Mouse (Mus musculus): ENCODE measurements around the gene Tlr5. TPM values are rescaled to one million over a fixed set of nuclear protein-coding genes. Genes with fewer than 3 reads are reported as not detected.

The Tlr5 gene
- total and polyA plus RNA-seq, 3 experiments = not detected

GRCm38 (mm10) chr1:182918718-182919346, 35.8 kb upstream of the Tlr5 start:
- no peak overlapping the region for H3K27ac ChIP-seq (ENCODE audit: insufficient read depth, low read depth)
- TF ChIP-seq CHD1 (IDR thresholded peaks at IDR 0.05; ENCODE audit: low read depth, low read length) = no peak
- TF ChIP-seq BHLHE40 (IDR thresholded peaks at IDR 0.05; ENCODE audit: low read depth, low read length) = no peak
- no peak for TF ChIP-seq NRF1 (IDR thresholded peaks at IDR 0.05; ENCODE audit: low read depth, low read length)
- TF ChIP-seq JUND (conservative IDR thresholded peaks at IDR 0.05; ENCODE audit: low read depth, low read length) = no peak
- TF ChIP-seq NELFE (IDR thresholded peaks at IDR 0.05; ENCODE audit: low read depth, low read length) = no peak
- no peak for TF ChIP-seq MAZ (IDR thresholded peaks at IDR 0.05; ENCODE audit: low read depth, low read length)
- TF ChIP-seq MAFK (IDR thresholded peaks at IDR 0.05; ENCODE audit: insufficient replicate concordance, low read length) = no peak
- H3K9ac ChIP-seq (ENCODE audit: insufficient read depth, low read depth) = no peak overlapping the region
- in situ Hi-C loops (cut with MboI; ENCODE audit: low pct_ligation_motif_present, low pct_unique_long_range_greater_than_20kb, low sequenced_read_pairs) (no loop called here), dilution Hi-C loops (cut with MboI; ENCODE audit: extremely low pct_ligation_motif_present, extremely low pct_unique_long_range_greater_than_20kb, low sequenced_read_pairs) (no loop called here)
- no peaks in the 10 kb centered on the region for H3K36me3 ChIP-seq (replicated peaks in 1 of 2; ENCODE audit: control insufficient read depth in 1 of 2, insufficient read depth in 1 of 2, low read length in 1 of 2)
- no peaks in the 10 kb centered on the region for H3K9me3 ChIP-seq (replicated peaks; ENCODE audit: low read length)
- no peaks in the 10 kb centered on the region for H3K27me3 ChIP-seq (replicated peaks)
- no peak overlapping the region for H3K4me2 ChIP-seq (ENCODE audit: insufficient read depth, low read depth, poor library complexity, severe bottlenecking)
- peaks cover 0 to 11% of the 10 kb centered on the region in 2 experiments; a peak in 2 of 4 replicates for H3K4me1 ChIP-seq (ENCODE audit: control insufficient read depth in 1 of 2, insufficient read depth in 2 of 2)
- DNase-seq (ENCODE audit: extremely low read depth) = peak; percentile 6
- H3K79me2 ChIP-seq (replicated peaks; ENCODE audit: control insufficient read depth, extremely low read depth, insufficient read depth, poor library complexity, severe bottlenecking) = no peaks in the 10 kb centered on the region
- H3K4me3 ChIP-seq (replicated peaks in 1 of 3; ENCODE audit: low read depth in 2 of 3, low read length in 2 of 3, poor library complexity in 1 of 3) = no peak overlapping the region

- Histone ChIP-seq H3K4me1 (ENCODE audit: control insufficient read depth in 1 of 2, insufficient read depth in 2 of 2) (peaks cover 0 to 12% of the 10 kb centered on the region in 2 experiments; a peak in 2 of 4 replicates), H3K79me2 (replicated peaks; ENCODE audit: control insufficient read depth, extremely low read depth, insufficient read depth, poor library complexity, severe bottlenecking) (no peaks in the 10 kb centered on the region), H3K36me3 (replicated peaks in 1 of 2; ENCODE audit: control insufficient read depth in 1 of 2, insufficient read depth in 1 of 2, low read length in 1 of 2) (no peaks in the 10 kb centered on the region), H3K4me3 (replicated peaks in 1 of 3; ENCODE audit: low read depth in 2 of 3, low read length in 2 of 3, poor library complexity in 1 of 3) (no peak overlapping the region), H3K4me2 (ENCODE audit: insufficient read depth, low read depth, poor library complexity, severe bottlenecking) (no peak overlapping the region), H3K27me3 (replicated peaks) (no peaks in the 10 kb centered on the region), H3K9ac (ENCODE audit: insufficient read depth, low read depth) (no peak overlapping the region), H3K27ac (ENCODE audit: insufficient read depth, low read depth) (no peak overlapping the region), H3K9me3 (replicated peaks; ENCODE audit: low read length) (no peaks in the 10 kb centered on the region)
- dilution Hi-C loops (cut with MboI; ENCODE audit: extremely low pct_ligation_motif_present, extremely low pct_unique_long_range_greater_than_20kb, low sequenced_read_pairs) = no loop called here
- in situ Hi-C loops (cut with MboI; ENCODE audit: low pct_ligation_motif_present, low pct_unique_long_range_greater_than_20kb, low sequenced_read_pairs) = no loop called here
- DNase-seq (ENCODE audit: extremely low read depth) = no peak
- TF ChIP-seq JUN (IDR thresholded peaks at IDR 0.05; ENCODE audit: insufficient read depth, low read depth, low read length) (no peak), JUND (conservative IDR thresholded peaks at IDR 0.05; ENCODE audit: low read depth, low read length) (no peak), ZMIZ1 (IDR thresholded peaks at IDR 0.05; ENCODE audit: low read depth, low read length) (no peak), SIN3A (IDR thresholded peaks at IDR 0.05; ENCODE audit: low read length) (no peak), MYC (IDR thresholded peaks at IDR 0.05; ENCODE audit: low read depth, low read length) (no peak), UBTF (IDR thresholded peaks at IDR 0.05; ENCODE audit: low read depth, low read length) (no peak), NRF1 (IDR thresholded peaks at IDR 0.05; ENCODE audit: low read depth, low read length) (no peak), EP300 (IDR thresholded peaks at IDR 0.05; ENCODE audit: low read length) (no peak), POLR2A (IDR thresholded peaks at IDR 0.05; ENCODE audit: low read depth, low read length) (no peak), CHD1 (IDR thresholded peaks at IDR 0.05; ENCODE audit: low read depth, low read length) (no peak)
Observed at GRCm38 (mm10) chr1:182922824-182923223, 31.8 kb upstream of the Tlr5 start.

Measured in CH12.LX (cell line).